Mouse (Mus musculus) heart, embryonic 14.5 days (tissue): Measurements from ENCODE around the gene Jpt2. TPM values are rescaled to one million over a fixed set of nuclear protein-coding genes. Genes with fewer than 3 reads are reported as not detected.
"Not testable (repeated sequence)": the region's sequence is repeated elsewhere in the genome, so short reads cannot be mapped to it uniquely, and the experiment has no call there.

Source experiments
- ATAC-seq: fragments of 200-750 bp; cut with Nextera tagmentation; 2 replicates; pipeline ENCODE4 v1.8.0; 2017; ENCODE audit warnings: low read depth, moderate TSS enrichment; ENCODE audit not compliant: insufficient number of reproducible peaks, insufficient read depth, low FRiP score
- H3K27ac ChIP-seq, 2 experiments: fragments of 200-500 bp in 1 of 2; fragments of 300-500 bp in 1 of 2; sonication (generic) in 1 of 2; replicated peaks in 1 of 2; 2 replicates each; pipeline ENCODE4 v1.5.1; 2012 to 2014; ENCODE audit warnings: low read depth in 2 of 2, low read length in 2 of 2, control low read depth in 1 of 2, mild to moderate bottlenecking in 1 of 2, mixed read lengths in 1 of 2; ENCODE audit not compliant: control insufficient read depth in 1 of 2, insufficient read depth in 1 of 2
- H3K27me3 ChIP-seq: fragments of 300-500 bp; sonication (generic); 2 replicates; pipeline ENCODE4 v1.6.1; 2014; ENCODE audit warnings: mild to moderate bottlenecking, low read length, control low read depth; ENCODE audit not compliant: control insufficient read depth, insufficient read depth
- H3K36me3 ChIP-seq: fragments of 300-500 bp; sonication (generic); 2 replicates; pipeline ENCODE4 v1.6.1; 2014; ENCODE audit warnings: mild to moderate bottlenecking, control low read depth, low read length, mixed read lengths; ENCODE audit not compliant: control insufficient read depth, insufficient read depth
- H3K4me1 ChIP-seq, 2 experiments: fragments of 200-500 bp in 1 of 2; fragments of 300-500 bp in 1 of 2; sonication (generic) in 1 of 2; 2 replicates each; pipeline ENCODE4 v1.6.1; 2012 to 2014; ENCODE audit warnings: low read length in 2 of 2, control low read depth in 1 of 2, mixed read lengths in 1 of 2; ENCODE audit not compliant: control insufficient read depth in 2 of 2, insufficient read depth in 2 of 2
- H3K4me2 ChIP-seq: fragments of 300-500 bp; sonication (generic); 2 replicates; pipeline ENCODE4 v1.6.1; 2014; ENCODE audit warnings: mild to moderate bottlenecking, low read length
- H3K4me3 ChIP-seq, 2 experiments: fragments of 200-500 bp in 1 of 2; fragments of 300-500 bp in 1 of 2; sonication (generic) in 1 of 2; 2 replicates each; pipeline ENCODE4 v1.5.1; 2012 to 2014; ENCODE audit warnings: low read length in 2 of 2, mild to moderate bottlenecking in 2 of 2, control low read depth in 1 of 2, low read depth in 1 of 2, moderate library complexity in 1 of 2; ENCODE audit not compliant: control insufficient read depth in 1 of 2, insufficient read depth in 1 of 2
- H3K9ac ChIP-seq: fragments of 300-500 bp; sonication (generic); 2 replicates; pipeline ENCODE4 v1.6.1; 2014; ENCODE audit warnings: mild to moderate bottlenecking, low read length
- H3K9me3 ChIP-seq: fragments of 300-500 bp; sonication (generic); 2 replicates; pipeline ENCODE4 v1.6.1; 2016; ENCODE audit warnings: low read length, control low read depth; ENCODE audit not compliant: control insufficient read depth
- WGBS: fragments of 180-500 bp; shearing (Covaris S2); extraction: QIAGEN DNeasy Blood & Tissue Kit; methylation state at CpG from one replicate; pipeline ENCODE4 v1.1.7; 2014; 5-methylcytosine and 5-hydroxymethylcytosine counted together
- polyA plus RNA-seq: library from polyadenylated mRNA; unstranded; fragments of >200 nt; fragmentation: Nextera tagmentation; extraction: Ambion mirVana; gene quantifications from 2 replicates; pipeline ENCODE4 v1.2.1, GENCODE M21; 2014

Jpt2 gene
- polyA plus RNA-seq, 1 experiment from 2014 or later, result 63.1 TPM

DNA sequence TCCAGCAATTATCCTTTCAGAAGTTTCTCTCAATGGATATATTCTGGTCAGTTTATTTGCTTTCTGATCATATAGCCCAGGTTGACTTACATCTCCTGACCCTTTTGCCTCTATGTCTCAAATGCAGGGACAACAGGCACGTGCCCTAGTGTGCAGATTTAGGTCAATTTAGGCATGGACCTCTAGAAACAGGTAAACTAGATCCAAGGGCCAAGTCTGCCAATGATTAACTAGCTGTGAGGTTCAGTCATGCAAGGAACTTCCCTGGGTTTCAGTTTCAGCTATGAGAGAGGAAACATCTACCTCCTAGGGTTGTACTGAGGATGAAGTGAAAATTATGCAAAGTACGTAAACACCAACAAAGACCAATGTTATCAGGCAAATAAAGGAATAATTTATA is 7.2 kb downstream of the Jpt2 start:
- H3K4me1 ChIP-seq, result no peaks in the 10 kb centered on the region
- H3K4me2 ChIP-seq, result no peak overlapping the region
- H3K9me3 ChIP-seq, result no peaks in the 10 kb centered on the region
- no peaks in the 10 kb centered on the region for H3K27me3 ChIP-seq
- H3K36me3 ChIP-seq, result peaks cover 65% of the 10 kb centered on the region
- ATAC-seq, result no peak
- no peak overlapping the region for H3K4me3 ChIP-seq
- no peak overlapping the region for H3K27ac ChIP-seq
- no peak overlapping the region for H3K9ac ChIP-seq
- 94% methylated on average over 2 of the region's 2 CpGs for WGBS

GRCm38 (mm10) chr17:24950671-24951070 is 9.8 kb downstream of the Jpt2 start:
- WGBS, result 87% methylated on average over 2 of the region's 2 CpGs
- peaks cover 82% of the 10 kb centered on the region for H3K36me3 ChIP-seq
- H3K27me3 ChIP-seq, result no peaks in the 10 kb centered on the region

DNA sequence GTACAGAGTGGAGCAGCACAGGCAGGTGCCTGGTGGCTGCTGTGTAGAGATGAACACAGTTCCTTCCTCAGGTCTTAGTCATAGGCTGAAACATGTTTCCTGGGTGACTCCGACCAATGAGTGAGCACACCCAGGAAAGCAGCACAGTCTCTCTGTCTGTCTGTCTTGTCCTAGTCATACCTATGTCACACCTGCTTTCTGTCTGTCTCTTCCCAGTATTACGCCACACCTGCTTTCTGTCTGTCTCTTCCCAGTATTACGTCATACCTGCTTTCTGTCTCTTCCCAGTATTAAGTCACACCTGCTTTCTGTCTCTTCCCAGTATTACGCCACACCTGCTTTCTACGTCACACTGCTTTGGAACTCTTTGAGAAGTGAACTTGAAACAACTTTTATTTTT is 12.3 kb downstream of the Jpt2 start:
- Histone ChIP-seq H3K27me3 (no peaks in the 10 kb centered on the region), H3K4me3 (no peak overlapping the region), H3K9ac (no peak overlapping the region), H3K4me1 (no peaks in the 10 kb centered on the region), H3K4me2 (no peak overlapping the region), H3K27ac (no peak overlapping the region), H3K9me3 (no peaks in the 10 kb centered on the region), H3K36me3 (peaks cover 82% of the 10 kb centered on the region)
- WGBS, result 96% methylated on average over 5 of the region's 5 CpGs
- no peak for ATAC-seq

More at GRCm38 (mm10) chr17:24950671-24951070, 9.8 kb downstream of the Jpt2 start:
- no peaks in the 10 kb centered on the region for H3K9me3 ChIP-seq
- no peak overlapping the region for H3K4me3 ChIP-seq
- no peaks in the 10 kb centered on the region for H3K4me1 ChIP-seq
- no peak overlapping the region for H3K9ac ChIP-seq
- no peak overlapping the region for H3K4me2 ChIP-seq
- ATAC-seq, result no peak
- H3K27ac ChIP-seq, result no peak overlapping the region

DNA sequence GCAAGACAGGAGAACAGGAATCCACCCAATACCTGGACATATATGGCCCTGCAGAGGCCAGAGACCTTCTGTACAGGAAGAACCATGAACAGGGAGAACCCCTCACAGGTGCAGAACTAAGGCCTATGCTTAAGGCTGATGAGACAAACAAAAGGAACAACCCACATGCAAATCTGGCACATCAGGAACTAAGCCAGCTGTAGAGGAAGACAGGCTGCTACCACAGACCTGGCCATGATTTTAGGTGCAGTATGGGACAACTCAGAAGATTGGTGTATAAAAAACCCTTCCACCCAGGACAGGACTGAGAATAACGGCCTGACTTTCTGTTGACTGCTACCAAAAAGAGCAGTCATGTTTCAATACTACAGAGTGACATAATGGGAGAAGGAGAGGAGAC is 16.9 kb downstream of the Jpt2 start:
- not testable (repeated sequence) for H3K4me2 ChIP-seq, ATAC-seq, H3K27ac ChIP-seq, H3K4me1 ChIP-seq, H3K27me3 ChIP-seq, H3K9ac ChIP-seq, H3K9me3 ChIP-seq, H3K4me3 ChIP-seq
- peaks cover 52% of the 10 kb centered on the region for H3K36me3 ChIP-seq
- 76% methylated on average over 1 of the region's 1 CpGs for WGBS

DNA sequence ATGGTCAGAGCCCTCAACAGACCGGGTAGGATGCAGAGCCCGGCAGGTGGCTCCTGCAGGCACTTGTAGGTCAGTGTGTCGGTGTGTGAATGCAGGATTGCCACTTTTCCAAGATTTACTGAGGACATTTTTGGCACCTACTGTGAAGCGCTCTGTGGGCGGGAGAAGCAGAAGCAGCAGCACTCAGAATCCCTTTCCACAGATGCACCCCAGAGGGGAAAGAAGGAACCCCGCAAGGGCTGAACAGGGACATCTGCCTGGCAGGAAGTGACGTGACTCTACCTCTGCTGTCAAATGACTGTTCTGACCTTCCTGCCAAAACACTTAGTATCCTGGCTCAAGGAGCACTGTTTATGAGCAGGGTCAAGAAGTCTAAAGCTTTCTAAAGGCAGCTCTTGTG is 17.5 kb downstream of the Jpt2 start:
- Histone ChIP-seq H3K4me2 (no peak overlapping the region), H3K4me3 (no peak overlapping the region), H3K27ac (no peak overlapping the region), H3K27me3 (no peaks in the 10 kb centered on the region), H3K9ac (no peak overlapping the region), H3K4me1 (no peaks in the 10 kb centered on the region), H3K36me3 (peaks cover 46% of the 10 kb centered on the region), H3K9me3 (no peaks in the 10 kb centered on the region)
- no peak for ATAC-seq
- WGBS, result 93% methylated on average over 7 of the region's 7 CpGs

- ATAC-seq, H3K4me1 ChIP-seq, H3K27ac ChIP-seq, H3K9me3 ChIP-seq, H3K27me3 ChIP-seq, H3K4me2 ChIP-seq, H3K9ac ChIP-seq, H3K4me3 ChIP-seq: not testable (repeated sequence)
- 15% methylated on average over 2 of the region's 2 CpGs for WGBS
- H3K36me3 ChIP-seq, result peaks cover 41% of the 10 kb centered on the region
These were observed 18.0 kb downstream of the Jpt2 start for GRCm38 (mm10) chr17:24942453-24942852.

- Histone ChIP-seq H3K4me3 (peak overlapping the region; percentile 73 to 80), H3K9ac (peak overlapping the region; percentile 80), H3K36me3 (peaks cover 16% of the 10 kb centered on the region; the same call in 1 of the 2 replicates), H3K27ac (peak overlapping the region; percentile 63 to 83), H3K27me3 (no peaks in the 10 kb centered on the region), H3K9me3 (no peaks in the 10 kb centered on the region), H3K4me2 (peak overlapping the region; percentile 68), H3K4me1 (peaks cover 6 to 19% of the 10 kb centered on the region in 2 experiments)
- ATAC-seq, result no peak
- 49% methylated on average over 6 of the region's 6 CpGs for WGBS
These were observed 23.2 kb downstream of the Jpt2 start for GRCm38 (mm10) chr17:24937266-24937665.
